ENCODE assay signal across 28 mouse cellular contexts in the genomic region with DNA sequence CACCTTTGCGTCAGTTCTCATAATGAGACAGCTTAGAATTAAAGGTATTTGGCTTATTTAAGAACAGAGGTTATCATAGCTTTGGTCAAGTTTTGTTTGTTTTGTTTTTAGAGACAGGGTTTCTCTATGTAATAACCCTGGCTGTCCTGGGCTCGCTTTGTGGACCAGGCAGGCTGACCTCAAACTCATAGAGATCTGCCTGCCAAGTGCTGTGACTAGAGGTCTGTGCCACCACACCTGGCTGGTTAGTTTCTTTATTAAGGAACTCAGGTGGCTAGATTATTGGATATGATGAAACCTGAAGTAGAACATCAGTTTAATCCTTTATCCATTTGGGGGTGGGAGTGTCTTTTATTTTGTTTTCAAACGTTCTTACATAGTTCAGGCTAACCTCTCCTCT. TPM values are rescaled to one million over a fixed set of nuclear protein-coding genes. Genes with fewer than 3 reads are reported as not detected.
DNase-seq lines count a peak whose midpoint lies in the region; ATAC-seq and TF ChIP-seq lines count a peak whose summit lies in the region.
"Had no signal": no experiment of that assay in that cellular context is flagged by ENCODE, and none has a peak within 500 bp of the region (broad histone marks: within the 10 kb centered on the region; RNA-seq: fewer than 3 reads in every experiment).

No protein-coding gene starts in this region.

- intact Hi-C loops in heart, postnatal 25 days (cut with DNase I): no loop called here

- peak overlapping the region; percentile 16; the same call in 1 of the 2 replicates for H3K27ac ChIP-seq in liver, embryonic 11.5 days (ENCODE audit: low read depth, low read length)
- no peak overlapping the region for H3K27ac ChIP-seq in liver, postnatal 0 days (ENCODE audit: low read depth)
- H3K27ac ChIP-seq: embryonic facial prominence, embryonic 13.5 days; embryonic facial prominence, embryonic 15.5 days; forebrain, embryonic 10.5 days; forebrain, embryonic 12.5 days had no signal

- TF ChIP-seq EP300 in liver, postnatal 0 days (IDR thresholded peaks at IDR 0.05; ENCODE audit: low read depth): no peak

- TF ChIP-seq CTCF in liver, postnatal 0 days (IDR thresholded peaks at IDR 0.05; ENCODE audit: low read depth): no peak

- H3K4me1 ChIP-seq in liver, embryonic 11.5 days (replicated peaks; ENCODE audit: control insufficient read depth, insufficient read depth, low read length): peaks cover 6% of the 10 kb centered on the region
- H3K4me1 ChIP-seq in liver, postnatal 0 days (ENCODE audit: insufficient read depth): peaks cover 3% of the 10 kb centered on the region; the same call in 1 of the 2 replicates
- H3K4me1 ChIP-seq: embryonic facial prominence, embryonic 13.5 days; embryonic facial prominence, embryonic 15.5 days; forebrain, embryonic 10.5 days; forebrain, embryonic 12.5 days had no signal

- H3K4me2 ChIP-seq in liver, embryonic 11.5 days: no peak overlapping the region
- H3K4me2 ChIP-seq in liver, postnatal 0 days (ENCODE audit: low read depth, low read length): no peak overlapping the region
- H3K4me2 ChIP-seq: embryonic facial prominence, embryonic 13.5 days; embryonic facial prominence, embryonic 15.5 days; forebrain, embryonic 12.5 days had no signal

- peak; percentile 61 for DNase-seq in heart, adult 11 months
- no peak for DNase-seq in heart, postnatal 25 days (ENCODE audit: low spot score)
- DNase-seq in liver, embryonic 11.5 days (ENCODE audit: low spot score): no peak
- no peak for DNase-seq in liver, postnatal 0 days
- DNase-seq in MN1 (ENCODE audit: low spot score): no peak
- DNase-seq: adrenal gland, adult 2 months; adrenal gland, postnatal 10 days; adrenal gland, postnatal 25 days; B cell, adult 2 months; cerebellum, adult 11 months; cerebellum, adult 18-20 months; cerebellum, adult 8-10 months; cerebellum, adult 9-11 months; cerebellum, postnatal 14 days; cerebellum, postnatal 36 days; embryo, embryonic 11 days had no signal

- ATAC-seq in liver, embryonic 11.5 days (replicated peaks; ENCODE audit: low FRiP score): no peak
- ATAC-seq in liver, postnatal 0 days: no peak
- ATAC-seq: CD4-positive, CD25-positive, alpha-beta regulatory T cell, adult 4 months; forebrain, embryonic 14.5 days; forebrain, embryonic 16.5 days had no signal

- H3K4me3 ChIP-seq in liver, embryonic 11.5 days (ENCODE audit: low read depth, low read length): no peak overlapping the region
- H3K4me3 ChIP-seq in liver, postnatal 0 days (ENCODE audit: low read depth, low read length): no peak overlapping the region
- H3K4me3 ChIP-seq: embryonic facial prominence, embryonic 13.5 days; embryonic facial prominence, embryonic 15.5 days; erythroblast, embryonic 14.5 days; forebrain, embryonic 10.5 days; forebrain, embryonic 12.5 days had no signal

- no peaks in the 10 kb centered on the region for H3K27me3 ChIP-seq in liver, embryonic 11.5 days (replicated peaks; ENCODE audit: control insufficient read depth, insufficient read depth, low read length)
- no peaks in the 10 kb centered on the region for H3K27me3 ChIP-seq in liver, postnatal 0 days (ENCODE audit: insufficient read depth, low read length)
- H3K27me3 ChIP-seq: CH12.LX; embryonic facial prominence, embryonic 13.5 days; embryonic facial prominence, embryonic 15.5 days; forebrain, embryonic 12.5 days had no signal

- no peaks in the 10 kb centered on the region for H3K9me3 ChIP-seq in liver, embryonic 11.5 days (ENCODE audit: control insufficient read depth, low read length)
- H3K9me3 ChIP-seq in liver, postnatal 0 days (ENCODE audit: low read length): no peaks in the 10 kb centered on the region
- H3K9me3 ChIP-seq: embryonic facial prominence, embryonic 13.5 days; embryonic facial prominence, embryonic 15.5 days; forebrain, embryonic 10.5 days; forebrain, embryonic 12.5 days; G1E had no signal

- peaks cover 12% of the 10 kb centered on the region for H3K36me3 ChIP-seq in liver, embryonic 11.5 days (ENCODE audit: control insufficient read depth, insufficient read depth, low read length)
- H3K36me3 ChIP-seq in liver, postnatal 0 days (replicated peaks; ENCODE audit: insufficient read depth, low read length): peaks cover 34% of the 10 kb centered on the region

- H3K9ac ChIP-seq in liver, embryonic 11.5 days (ENCODE audit: low read depth, low read length): no peak overlapping the region
- H3K9ac ChIP-seq in liver, postnatal 0 days (replicated peaks): no peak overlapping the region
- H3K9ac ChIP-seq: embryonic facial prominence, embryonic 13.5 days; embryonic facial prominence, embryonic 15.5 days; forebrain, embryonic 12.5 days had no signal

- 81% methylated on average over 3 of the region's 3 CpGs for WGBS in liver, embryonic 11.5 days
- WGBS in liver, postnatal 0 days (ENCODE audit: insufficient replicate concordance): 67% methylated on average over 3 of the region's 3 CpGs

RNA-seq across cellular contexts. Expression of a gene that starts 10.5 kb away (rescaled TPM):
- not detected for total RNA-seq in heart, postnatal 25 days (2021)
- not detected in 2 replicates for polyA plus RNA-seq in liver, embryonic 11.5 days (2014; fragmentation: Nextera tagmentation; extraction: Ambion mirVana)
- not detected in 2 replicates for polyA plus RNA-seq in liver, postnatal 0 days (2015; fragmentation: Nextera tagmentation; extraction: Ambion mirVana)
- total RNA-seq: adrenal gland, postnatal 25 days; adrenal gland, postnatal 4 days; common myeloid progenitor, adult 5-6 weeks had no signal
- polyA plus RNA-seq: CD4-positive, CD25-positive, alpha-beta regulatory T cell, adult 4 months; embryonic facial prominence, embryonic 13.5 days; erythroblast, embryonic 14.5 days; forebrain, embryonic 10.5 days; forebrain, embryonic 12.5 days; forebrain, embryonic 14.5 days; forebrain, embryonic 16.5 days; G1E had no signal

RNA-seq across cellular contexts. Expression of a gene that starts 29.7 kb away (rescaled TPM):
- 1 to 10 TPM; 7.4 to 8.0 TPM for total RNA-seq in heart, postnatal 25 days (2021)
- 13.8 and 15.1 TPM in 2 replicates for polyA plus RNA-seq in liver, embryonic 11.5 days (2014; fragmentation: Nextera tagmentation; extraction: Ambion mirVana)
- 6.6 and 6.9 TPM in 2 replicates for polyA plus RNA-seq in liver, postnatal 0 days (2015; fragmentation: Nextera tagmentation; extraction: Ambion mirVana)
- total RNA-seq: CH12.LX had no signal
- polyA plus RNA-seq: erythroblast, embryonic 14.5 days had no signal

RNA-seq across cellular contexts. Expression of a gene that starts 40.9 kb away (rescaled TPM):
- total RNA-seq in heart, postnatal 25 days (2021): 100 to 1,000 TPM; 122 to 126 TPM
- 37.0 and 42.8 TPM in 2 replicates for polyA plus RNA-seq in liver, embryonic 11.5 days (2014; fragmentation: Nextera tagmentation; extraction: Ambion mirVana)
- polyA plus RNA-seq in liver, postnatal 0 days (2015; fragmentation: Nextera tagmentation; extraction: Ambion mirVana): 25.4 and 32.9 TPM in 2 replicates

RNA-seq across cellular contexts. Expression of a gene that starts 57.8 kb away (rescaled TPM):
- 10 to 100 TPM; 22.9 to 24.0 TPM for total RNA-seq in heart, postnatal 25 days (2021)
- 13.7 and 15.3 TPM in 2 replicates for polyA plus RNA-seq in liver, embryonic 11.5 days (2014; fragmentation: Nextera tagmentation; extraction: Ambion mirVana)
- polyA plus RNA-seq in liver, postnatal 0 days (2015; fragmentation: Nextera tagmentation; extraction: Ambion mirVana): 4.7 and 4.8 TPM in 2 replicates
